Mouse (Mus musculus): ENCODE results near the gene Gale. TPM values are rescaled to one million over a fixed set of nuclear protein-coding genes. Genes with fewer than 3 reads are reported as not detected.
A peak's percentile ranks its signal among the peaks of the same experiment; 100 is the strongest.

Gene Gale
- 41.2 and 47.7 TPM in 2 replicates for polyA plus RNA-seq (2015; fragmentation: Nextera tagmentation; extraction: Ambion mirVana)

- Histone ChIP-seq H3K4me3 (ENCODE audit: low read depth, low read length) (peak within 1 kb of the TSS; percentile 66), H3K36me3 (ENCODE audit: control insufficient read depth, insufficient read depth, low read length) (peaks cover 24% of the 10 kb centered on the region), H3K27ac (ENCODE audit: low read length) (peak within 1 kb of the TSS; percentile 91), H3K9ac (ENCODE audit: low read depth, low read length) (peak within 1 kb of the TSS; percentile 81), H3K4me2 (ENCODE audit: low read length) (peak within 1 kb of the TSS; percentile 91), H3K9me3 (replicated peaks; ENCODE audit: control insufficient read depth, low read length, poor library complexity, severe bottlenecking) (no peaks in the 10 kb centered on the region), H3K4me1 (ENCODE audit: control insufficient read depth, insufficient read depth, low read length) (peaks cover 16% of the 10 kb centered on the region), H3K27me3 (ENCODE audit: control insufficient read depth, insufficient read depth, low read depth, low read length) (no peaks in the 10 kb centered on the region)
- WGBS: under 1% methylated on average over 56 of the region's 56 CpGs
- peak; percentile 94 for ATAC-seq
These were observed at the start of gene Gale for GRCm38 (mm10) chr4:135963457-135964193. Gale (plus strand) TSS chr4:135963727.

GRCm38 (mm10) chr4:135918635-135919279, 44.8 kb upstream of the Gale start:
- Histone ChIP-seq H3K4me3 (ENCODE audit: low read depth, low read length) (no peak overlapping the region), H3K36me3 (ENCODE audit: control insufficient read depth, insufficient read depth, low read length) (no peaks in the 10 kb centered on the region; the same call in 1 of the 2 replicates), H3K4me2 (ENCODE audit: low read length) (no peak overlapping the region), H3K27me3 (ENCODE audit: control insufficient read depth, insufficient read depth, low read depth, low read length) (no peaks in the 10 kb centered on the region), H3K4me1 (ENCODE audit: control insufficient read depth, insufficient read depth, low read length) (peaks cover 8% of the 10 kb centered on the region), H3K9me3 (replicated peaks; ENCODE audit: control insufficient read depth, low read length, poor library complexity, severe bottlenecking) (no peaks in the 10 kb centered on the region), H3K9ac (ENCODE audit: low read depth, low read length) (no peak overlapping the region), H3K27ac (ENCODE audit: low read length) (no peak overlapping the region)
- no peak for ATAC-seq
- 91% methylated on average over 13 of the region's 13 CpGs for WGBS

GRCm38 (mm10) chr4:135919280-135919639, 44.3 kb upstream of the Gale start:
- 93% methylated on average over 3 of the region's 3 CpGs for WGBS
- no peak for ATAC-seq
- no peaks in the 10 kb centered on the region for H3K9me3 ChIP-seq (replicated peaks; ENCODE audit: control insufficient read depth, low read length, poor library complexity, severe bottlenecking)
- no peak overlapping the region for H3K4me2 ChIP-seq (ENCODE audit: low read length)
- no peak overlapping the region for H3K27ac ChIP-seq (ENCODE audit: low read length)
- H3K4me3 ChIP-seq (ENCODE audit: low read depth, low read length): no peak overlapping the region
- no peaks in the 10 kb centered on the region; the same call in 1 of the 2 replicates for H3K36me3 ChIP-seq (ENCODE audit: control insufficient read depth, insufficient read depth, low read length)
- H3K4me1 ChIP-seq (ENCODE audit: control insufficient read depth, insufficient read depth, low read length): peaks cover 8% of the 10 kb centered on the region
- no peak overlapping the region for H3K9ac ChIP-seq (ENCODE audit: low read depth, low read length)
- no peaks in the 10 kb centered on the region for H3K27me3 ChIP-seq (ENCODE audit: control insufficient read depth, insufficient read depth, low read depth, low read length)

GRCm38 (mm10) chr4:135920304-135921241, 43.0 kb upstream of the Gale start, which contains the start of gene Fuca1:
Fuca1 (plus strand) TSS chr4:135920735.
- WGBS: 1% methylated on average over 58 of the region's 60 CpGs
- Histone ChIP-seq H3K27ac (ENCODE audit: low read length) (peak within 1 kb of the TSS; percentile 76), H3K9me3 (replicated peaks; ENCODE audit: control insufficient read depth, low read length, poor library complexity, severe bottlenecking) (no peaks in the 10 kb centered on the region), H3K27me3 (ENCODE audit: control insufficient read depth, insufficient read depth, low read depth, low read length) (no peaks in the 10 kb centered on the region), H3K36me3 (ENCODE audit: control insufficient read depth, insufficient read depth, low read length) (peaks cover 1% of the 10 kb centered on the region; the same call in 1 of the 2 replicates), H3K9ac (ENCODE audit: low read depth, low read length) (peak within 1 kb of the TSS; percentile 74), H3K4me3 (ENCODE audit: low read depth, low read length) (peak within 1 kb of the TSS; percentile 57), H3K4me1 (ENCODE audit: control insufficient read depth, insufficient read depth, low read length) (peaks cover 8% of the 10 kb centered on the region), H3K4me2 (ENCODE audit: low read length) (peak within 1 kb of the TSS; percentile 91)
- ATAC-seq: peak; percentile 97

- 6% methylated on average over 26 of the region's 26 CpGs for whole genome bisulfite sequencing
These were observed 42.0 kb upstream of the Gale start for GRCm38 (mm10) chr4:135921257-135922120.

GRCm38 (mm10) chr4:135922190-135922589, 41.3 kb upstream of the Gale start:
- peaks cover 5% of the 10 kb centered on the region; the same call in 1 of the 2 replicates for H3K36me3 ChIP-seq (ENCODE audit: control insufficient read depth, insufficient read depth, low read length)
- no peak overlapping the region for H3K4me3 ChIP-seq (ENCODE audit: low read depth, low read length)
- H3K27me3 ChIP-seq (ENCODE audit: control insufficient read depth, insufficient read depth, low read depth, low read length): no peaks in the 10 kb centered on the region
- H3K9ac ChIP-seq (ENCODE audit: low read depth, low read length): no peak overlapping the region
- H3K27ac ChIP-seq (ENCODE audit: low read length): no peak overlapping the region
- peaks cover 8% of the 10 kb centered on the region for H3K4me1 ChIP-seq (ENCODE audit: control insufficient read depth, insufficient read depth, low read length)
- 97% methylated on average over 1 of the region's 1 CpGs for WGBS
- ATAC-seq: no peak
- peak overlapping the region; percentile 91 for H3K4me2 ChIP-seq (ENCODE audit: low read length)
- no peaks in the 10 kb centered on the region for H3K9me3 ChIP-seq (replicated peaks; ENCODE audit: control insufficient read depth, low read length, poor library complexity, severe bottlenecking)

More at GRCm38 (mm10) chr4:135921257-135922120, 42.0 kb upstream of the Gale start:
- Histone ChIP-seq H3K9me3 (replicated peaks; ENCODE audit: control insufficient read depth, low read length, poor library complexity, severe bottlenecking) (no peaks in the 10 kb centered on the region), H3K4me2 (ENCODE audit: low read length) (peak overlapping the region; percentile 91), H3K9ac (ENCODE audit: low read depth, low read length) (peak overlapping the region; percentile 74), H3K36me3 (ENCODE audit: control insufficient read depth, insufficient read depth, low read length) (peaks cover 5% of the 10 kb centered on the region; the same call in 1 of the 2 replicates), H3K4me3 (ENCODE audit: low read depth, low read length) (peak overlapping the region; percentile 57), H3K4me1 (ENCODE audit: control insufficient read depth, insufficient read depth, low read length) (peaks cover 8% of the 10 kb centered on the region), H3K27me3 (ENCODE audit: control insufficient read depth, insufficient read depth, low read depth, low read length) (no peaks in the 10 kb centered on the region), H3K27ac (ENCODE audit: low read length) (peak overlapping the region; percentile 76)
- ATAC-seq: peak; percentile 21; the same call in 1 of the 2 replicates

GRCm38 (mm10) chr4:135924418-135924817, 39.1 kb upstream of the Gale start:
- Histone ChIP-seq H3K9me3 (replicated peaks; ENCODE audit: control insufficient read depth, low read length, poor library complexity, severe bottlenecking) (no peaks in the 10 kb centered on the region), H3K4me2 (ENCODE audit: low read length) (no peak overlapping the region), H3K27me3 (ENCODE audit: control insufficient read depth, insufficient read depth, low read depth, low read length) (no peaks in the 10 kb centered on the region), H3K36me3 (ENCODE audit: control insufficient read depth, insufficient read depth, low read length) (peaks cover 5% of the 10 kb centered on the region; the same call in 1 of the 2 replicates), H3K9ac (ENCODE audit: low read depth, low read length) (no peak overlapping the region), H3K4me3 (ENCODE audit: low read depth, low read length) (no peak overlapping the region), H3K27ac (ENCODE audit: low read length) (no peak overlapping the region), H3K4me1 (ENCODE audit: control insufficient read depth, insufficient read depth, low read length) (peaks cover 8% of the 10 kb centered on the region)
- ATAC-seq: no peak
- 92% methylated on average over 2 of the region's 2 CpGs for WGBS

GRCm38 (mm10) chr4:135925341-135925740, 38.2 kb upstream of the Gale start:
- Histone ChIP-seq H3K4me3 (ENCODE audit: low read depth, low read length) (no peak overlapping the region), H3K4me1 (ENCODE audit: control insufficient read depth, insufficient read depth, low read length) (peaks cover 8% of the 10 kb centered on the region), H3K27ac (ENCODE audit: low read length) (no peak overlapping the region), H3K4me2 (ENCODE audit: low read length) (no peak overlapping the region), H3K27me3 (ENCODE audit: control insufficient read depth, insufficient read depth, low read depth, low read length) (no peaks in the 10 kb centered on the region), H3K36me3 (ENCODE audit: control insufficient read depth, insufficient read depth, low read length) (peaks cover 5% of the 10 kb centered on the region; the same call in 1 of the 2 replicates), H3K9me3 (replicated peaks; ENCODE audit: control insufficient read depth, low read length, poor library complexity, severe bottlenecking) (no peaks in the 10 kb centered on the region), H3K9ac (ENCODE audit: low read depth, low read length) (no peak overlapping the region)
- WGBS: 96% methylated on average over 5 of the region's 5 CpGs
- ATAC-seq: no peak

Measured in midbrain, embryonic 16.5 days (tissue).